Mouse (Mus musculus): ENCODE results near the gene Tenm3.
A peak's percentile ranks its signal among the peaks of the same experiment; 100 is the strongest.

The Tenm3 gene

DNA sequence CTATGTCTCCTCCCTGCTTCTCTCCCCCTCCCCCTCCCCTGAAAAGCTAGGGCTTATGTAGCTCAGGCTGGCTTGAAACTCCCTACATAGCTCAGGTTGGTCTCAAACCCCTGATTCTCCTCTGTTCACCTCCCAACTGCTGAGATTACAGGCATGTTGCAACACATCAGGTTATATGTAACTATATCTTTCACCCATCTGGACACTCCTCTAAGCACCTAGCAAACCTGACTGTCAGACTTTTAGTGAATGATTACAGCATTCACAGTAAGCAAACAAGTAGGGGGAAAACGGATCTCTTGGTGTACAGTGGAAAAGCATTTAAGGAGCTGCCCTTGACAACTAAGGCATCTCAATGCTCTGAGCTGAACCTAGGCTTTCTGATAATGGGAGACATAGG lies 366.9 kb downstream of the Tenm3 start:
- no peak for DNase-seq (ENCODE audit: extremely low spot score, low read depth, low spot score)

DNA sequence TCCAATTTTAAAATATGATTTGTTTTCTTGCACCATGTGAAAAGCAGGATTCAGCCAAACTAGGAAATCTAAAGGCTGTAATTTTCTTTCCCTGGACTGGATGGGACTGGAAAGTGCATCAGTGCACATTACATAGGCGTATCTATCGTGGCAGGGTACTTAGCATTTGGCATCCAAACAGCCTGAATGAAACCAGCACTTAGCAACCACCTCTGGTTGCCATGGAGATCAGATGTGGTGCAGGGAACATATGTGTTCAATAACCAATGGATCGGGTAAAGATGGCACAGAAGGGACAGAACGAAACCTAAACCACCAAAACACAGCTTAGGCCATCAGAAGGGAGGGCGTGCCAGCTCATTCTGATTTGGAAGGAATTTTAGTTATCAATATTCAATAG lies 376.1 kb downstream of the Tenm3 start:
- DNase-seq (ENCODE audit: extremely low spot score, low read depth, low spot score), result no peak

DNA sequence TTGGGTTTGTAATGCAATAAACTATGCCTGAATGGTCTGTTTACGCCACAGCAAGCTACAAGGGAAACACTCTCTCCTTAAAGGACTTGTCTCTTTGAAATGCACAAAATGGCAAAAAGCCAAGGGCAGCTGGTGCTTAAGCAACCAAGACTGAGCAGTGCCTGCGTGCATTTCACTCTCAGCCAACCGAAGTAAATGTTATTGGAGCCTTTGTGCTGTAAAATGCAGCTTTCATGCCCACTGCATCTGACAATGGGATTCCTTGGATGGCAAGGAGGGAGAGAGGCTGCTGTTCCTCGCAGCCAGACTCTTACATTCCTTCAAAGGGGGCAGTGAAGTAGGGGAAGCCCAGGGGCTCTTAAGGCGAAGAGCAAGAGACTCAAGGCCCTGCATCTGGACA lies 385.4 kb downstream of the Tenm3 start:
- DNase-seq (ENCODE audit: extremely low spot score, low read depth, low spot score), result no peak

DNA sequence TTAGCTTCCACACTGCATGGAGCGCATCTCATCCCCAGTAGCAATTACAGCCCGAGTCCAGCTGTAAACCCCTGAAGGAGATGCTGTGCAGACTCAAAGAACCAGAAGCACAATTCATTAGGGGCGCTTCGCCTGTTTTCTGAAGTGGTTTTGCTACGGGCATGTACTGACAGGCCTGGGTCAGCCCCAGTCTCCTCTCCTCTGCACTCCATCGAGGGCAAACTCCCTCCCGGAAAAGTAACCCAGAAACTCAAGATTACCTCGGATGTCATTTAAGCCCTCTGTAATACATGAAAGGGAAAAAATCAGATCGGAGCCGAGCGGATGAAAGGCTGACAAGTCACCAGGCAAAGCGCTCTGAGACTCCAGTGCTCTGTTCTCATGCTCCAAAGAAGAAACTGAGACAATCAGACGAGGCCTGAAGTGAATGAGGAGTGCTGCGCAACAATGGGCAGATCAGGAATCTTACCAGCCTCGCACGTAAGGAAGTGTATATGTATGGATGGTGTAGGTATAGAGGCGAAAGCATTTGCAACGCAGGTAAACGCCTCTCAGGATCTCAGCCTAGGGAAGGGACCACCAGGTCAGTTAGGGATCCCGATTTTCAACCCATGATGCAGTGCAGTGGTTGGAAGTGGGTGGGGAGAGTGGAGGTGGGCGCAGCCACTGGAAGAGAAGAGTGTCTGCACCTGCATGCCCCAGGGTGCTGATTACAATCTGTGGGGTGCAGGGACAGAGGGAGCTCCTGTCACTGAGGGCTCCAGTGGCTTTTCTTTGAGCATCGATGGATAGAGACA lies 387.2 kb downstream of the Tenm3 start:
- no peak for DNase-seq (ENCODE audit: extremely low spot score, low read depth, low spot score)

DNA sequence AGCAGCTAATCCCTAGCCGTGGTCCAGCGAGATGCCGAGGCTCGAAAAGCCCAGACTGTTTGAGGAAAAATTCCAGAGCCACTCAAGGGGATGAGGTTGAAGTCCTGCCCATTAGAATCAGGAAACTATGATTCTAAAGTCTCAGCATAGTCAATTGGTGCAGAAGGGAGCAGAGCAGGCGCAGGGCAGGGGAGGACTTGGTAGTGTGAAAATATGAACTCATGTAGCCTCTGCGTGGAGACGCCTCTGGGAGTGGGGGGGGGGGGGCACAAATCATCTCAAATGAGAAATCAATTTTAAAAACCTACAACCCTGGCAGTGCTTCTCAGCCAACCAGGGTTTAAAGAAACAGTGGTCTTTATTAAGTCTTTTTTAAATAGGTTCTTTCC lies 392.5 kb downstream of the Tenm3 start:
- DNase-seq (ENCODE audit: extremely low spot score, low read depth, low spot score), result no peak

DNA sequence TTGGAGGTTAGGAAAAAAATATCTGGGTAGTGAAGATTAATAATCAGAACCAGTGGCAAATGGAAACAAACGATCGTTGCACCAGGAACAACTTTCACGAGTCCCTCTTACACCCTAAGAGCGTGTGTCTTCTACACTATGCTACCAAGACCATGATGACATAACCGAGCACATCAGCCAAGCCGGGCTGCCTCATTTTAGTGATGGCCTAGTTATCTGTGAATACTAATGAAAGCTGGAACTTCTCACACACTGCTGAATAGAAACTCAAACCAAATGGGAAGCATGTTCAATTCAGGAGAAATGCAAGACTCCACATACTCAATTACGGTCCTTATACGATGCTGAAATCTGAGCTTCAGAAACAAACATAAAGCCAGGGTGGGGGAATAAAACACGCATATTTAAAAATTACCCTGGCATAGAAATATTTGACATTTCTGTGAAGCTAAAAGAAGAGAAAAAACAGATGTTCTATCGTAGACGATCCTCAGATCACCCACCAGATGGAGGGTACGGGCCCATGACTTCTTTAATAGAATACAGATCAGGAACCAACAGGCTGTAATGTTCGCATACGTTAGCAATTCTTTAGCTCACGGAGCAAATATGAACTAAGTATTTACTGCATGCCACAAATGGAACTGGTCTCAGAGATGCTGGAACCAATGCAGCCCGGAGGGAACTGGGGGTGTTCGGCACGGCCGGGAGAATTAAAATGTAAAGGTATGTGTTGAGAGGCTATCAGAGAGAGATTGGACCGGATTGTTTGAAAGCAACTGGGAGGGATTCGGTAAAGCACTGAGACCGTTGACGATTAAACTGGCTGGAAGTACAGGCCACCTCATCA lies 393.1 kb downstream of the Tenm3 start:
- DNase-seq (ENCODE audit: extremely low spot score, low read depth, low spot score), result no peak

DNA sequence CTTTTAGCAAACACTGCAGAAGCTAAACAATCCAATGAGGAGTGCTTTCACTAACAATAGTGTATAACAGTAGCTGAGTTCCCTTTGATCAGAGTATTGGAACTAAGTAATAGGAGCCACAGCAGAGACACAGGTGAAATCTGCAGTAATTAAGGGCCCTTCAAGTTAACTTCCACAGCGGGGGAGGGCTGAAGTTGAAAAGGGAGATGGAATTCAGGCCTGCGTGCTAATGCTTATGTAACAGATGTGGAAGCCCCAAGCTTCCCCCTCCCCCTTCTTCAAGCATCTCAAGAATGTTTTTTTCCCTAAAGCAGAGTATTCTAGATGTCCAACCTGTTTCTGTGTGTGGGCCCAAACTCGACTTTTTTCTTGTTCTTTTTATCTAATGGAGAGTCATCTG lies 394.1 kb downstream of the Tenm3 start:
- peak; percentile 39 for DNase-seq (ENCODE audit: extremely low spot score, low read depth, low spot score)

DNA sequence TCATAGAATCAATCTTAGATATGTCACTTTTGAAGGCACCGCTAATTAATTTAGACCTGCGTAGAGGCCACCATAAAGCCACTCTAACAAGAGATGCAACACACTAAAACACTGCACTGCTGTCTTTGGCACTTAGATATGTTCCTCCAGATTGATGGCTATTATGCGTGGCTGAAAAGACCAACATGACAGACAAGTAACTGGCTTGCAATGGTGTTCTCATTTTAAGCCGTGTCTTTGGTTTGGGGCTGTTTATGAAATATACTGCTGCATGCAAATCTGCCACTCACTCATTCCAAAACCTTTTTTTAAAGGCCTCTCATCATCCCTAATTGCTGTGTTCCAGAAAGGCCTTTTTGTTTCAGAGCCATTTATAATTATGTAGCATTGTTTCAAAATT lies 398.1 kb downstream of the Tenm3 start:
- no peak for DNase-seq (ENCODE audit: extremely low spot score, low read depth, low spot score)

DNA sequence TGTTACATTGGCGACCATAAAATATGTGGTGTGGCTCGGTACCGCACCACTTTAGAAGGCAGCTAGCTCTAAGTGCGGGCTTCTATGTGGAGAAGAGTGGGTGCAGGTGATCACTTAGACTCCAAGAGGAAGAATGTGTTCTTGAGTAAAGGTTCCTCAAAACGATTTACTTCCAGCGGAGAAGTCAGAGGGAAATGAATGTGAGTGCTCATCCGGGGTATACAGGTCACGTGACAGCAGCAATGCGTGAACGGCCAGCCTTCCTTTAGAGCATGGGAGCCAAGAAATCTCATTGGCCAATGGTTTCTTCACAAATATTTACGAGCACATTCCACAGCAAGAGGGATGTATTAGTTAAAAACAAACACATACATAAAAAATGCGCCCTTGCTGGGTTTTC lies 404.3 kb downstream of the Tenm3 start:
- DNase-seq (ENCODE audit: extremely low spot score, low read depth, low spot score), result no peak

DNA sequence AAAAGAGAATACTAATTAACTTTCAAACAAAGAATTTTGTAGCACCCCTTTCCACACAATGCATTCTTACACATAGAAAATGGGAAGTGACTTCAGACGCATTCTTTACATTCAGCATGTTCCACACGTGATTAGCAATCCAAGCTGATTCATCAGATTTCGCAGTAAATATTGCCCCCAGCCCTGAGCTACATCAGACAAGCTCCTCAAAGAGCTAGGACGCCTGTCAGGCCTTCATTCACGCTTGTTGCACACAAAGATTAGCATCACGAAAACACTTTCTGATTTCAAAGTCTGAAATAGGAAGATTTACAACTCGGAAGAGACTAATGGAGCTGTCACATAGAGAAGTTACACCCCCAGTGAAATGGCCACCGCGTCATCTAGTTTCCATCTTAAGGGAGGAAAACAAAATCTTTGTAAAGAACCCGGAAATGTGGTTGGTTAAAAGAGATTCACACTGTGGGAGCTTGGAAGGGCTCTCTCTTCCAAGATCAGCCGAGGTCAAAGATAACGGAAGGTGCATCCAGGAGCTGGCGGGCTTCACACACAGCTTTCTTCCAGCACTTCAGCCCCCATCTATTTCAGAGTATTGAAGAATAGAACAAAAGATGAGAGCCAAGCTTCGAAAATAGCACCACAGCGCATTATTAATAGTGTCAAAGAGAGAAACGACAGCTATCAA lies 406.1 kb downstream of the Tenm3 start:
- no peak for DNase-seq (ENCODE audit: extremely low spot score, low read depth, low spot score)

DNA sequence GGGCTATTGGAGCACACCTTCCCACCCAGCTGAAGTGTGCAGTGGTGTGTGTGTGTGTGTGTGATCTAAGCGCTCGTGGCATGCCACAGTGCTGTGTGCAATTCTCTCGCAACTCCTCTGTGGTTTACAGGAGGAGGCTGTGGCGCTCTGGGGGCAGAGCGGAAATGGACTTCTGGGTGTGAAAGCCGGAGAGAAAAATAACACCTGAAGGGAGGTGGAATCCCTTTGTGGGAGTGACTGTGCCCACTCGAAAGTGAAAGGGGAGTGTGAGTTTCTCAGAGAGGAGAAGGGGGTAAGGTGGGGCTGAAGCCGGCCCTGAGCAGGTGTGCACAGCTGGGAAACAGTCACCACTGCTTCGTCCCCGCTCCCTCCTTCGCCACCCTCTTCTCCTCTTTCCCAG lies 418.6 kb downstream of the Tenm3 start:
- no peak for DNase-seq (ENCODE audit: extremely low spot score, low read depth, low spot score)

DNA sequence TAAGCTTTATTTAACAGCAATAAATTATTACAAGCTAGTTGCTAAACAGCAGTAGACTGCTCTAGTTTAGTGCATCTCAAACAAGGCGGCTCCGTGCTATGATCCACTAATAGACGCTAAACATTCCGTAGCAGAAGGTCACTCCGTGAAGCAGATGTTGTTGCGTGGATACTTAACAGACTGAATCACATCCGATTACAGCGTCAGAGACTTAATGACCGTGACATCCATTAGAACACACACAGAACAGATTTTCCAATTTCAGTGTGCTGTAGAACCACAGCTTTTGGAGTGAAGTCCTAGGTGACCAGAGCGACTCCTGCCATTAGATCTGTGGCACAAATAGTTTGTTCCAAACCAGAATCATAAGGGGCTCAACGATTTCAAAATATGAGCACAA lies 426.0 kb downstream of the Tenm3 start:
- DNase-seq (ENCODE audit: extremely low spot score, low read depth, low spot score), result no peak

DNA sequence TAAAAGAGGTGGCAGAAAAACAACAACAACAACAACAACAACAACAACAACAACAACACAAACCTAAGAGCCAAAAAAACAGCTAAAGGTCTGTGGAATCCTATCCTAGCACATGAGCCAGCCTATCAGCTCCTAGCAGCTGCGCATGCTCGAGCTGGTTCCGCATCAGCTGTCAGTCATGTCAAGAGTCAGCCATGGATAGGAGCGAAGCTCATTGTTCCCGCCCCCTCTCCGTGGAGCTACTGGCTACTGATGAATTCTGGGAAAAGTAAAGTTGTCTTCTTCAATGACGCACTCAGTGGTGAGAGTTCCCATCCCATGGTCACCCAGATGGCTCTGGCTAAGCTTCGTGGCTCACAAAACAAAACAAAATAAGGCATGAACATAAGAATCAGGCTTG lies 432.8 kb downstream of the Tenm3 start:
- DNase-seq (ENCODE audit: extremely low spot score, low read depth, low spot score), result no peak

DNA sequence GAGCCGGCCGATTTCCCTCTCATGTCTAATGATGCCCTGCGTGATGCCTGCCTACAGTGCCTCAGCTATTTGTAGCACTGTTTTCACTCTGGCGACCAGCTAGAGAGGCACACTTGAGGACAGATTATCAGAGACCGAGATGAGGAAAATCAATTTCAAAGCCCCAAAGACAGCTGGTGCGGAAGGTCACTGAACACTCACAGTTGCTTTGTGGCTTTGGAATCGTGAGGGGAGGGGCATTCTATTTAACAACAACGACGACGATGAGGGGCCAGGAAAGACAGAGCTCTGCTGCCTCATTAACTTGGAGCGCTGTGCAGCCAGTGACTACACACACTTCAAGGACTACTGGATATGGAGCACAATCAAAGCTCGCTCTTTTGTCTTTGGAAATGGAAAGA lies 443.2 kb downstream of the Tenm3 start:
- DNase-seq (ENCODE audit: extremely low spot score, low read depth, low spot score), result no peak

DNA sequence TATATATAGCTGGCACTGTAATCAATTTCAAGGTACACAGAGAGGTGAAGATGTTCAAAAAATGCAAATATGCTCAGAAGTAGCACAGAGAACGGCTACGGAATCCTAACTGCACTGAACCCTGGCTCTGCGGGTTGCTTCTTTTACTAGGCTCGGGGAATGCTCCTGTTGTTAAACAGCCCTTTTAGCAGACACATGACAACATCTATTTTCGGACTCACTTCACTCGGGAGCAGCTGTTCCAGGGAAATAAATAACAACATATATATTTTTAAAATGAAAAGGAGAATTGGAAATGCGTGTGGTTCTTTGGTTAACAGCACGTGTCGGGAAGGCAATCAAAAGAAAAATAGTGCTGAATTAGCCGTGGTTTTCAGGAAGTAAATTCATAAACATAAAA lies 457.9 kb downstream of the Tenm3 start:
- DNase-seq (ENCODE audit: extremely low spot score, low read depth, low spot score), result no peak

DNA sequence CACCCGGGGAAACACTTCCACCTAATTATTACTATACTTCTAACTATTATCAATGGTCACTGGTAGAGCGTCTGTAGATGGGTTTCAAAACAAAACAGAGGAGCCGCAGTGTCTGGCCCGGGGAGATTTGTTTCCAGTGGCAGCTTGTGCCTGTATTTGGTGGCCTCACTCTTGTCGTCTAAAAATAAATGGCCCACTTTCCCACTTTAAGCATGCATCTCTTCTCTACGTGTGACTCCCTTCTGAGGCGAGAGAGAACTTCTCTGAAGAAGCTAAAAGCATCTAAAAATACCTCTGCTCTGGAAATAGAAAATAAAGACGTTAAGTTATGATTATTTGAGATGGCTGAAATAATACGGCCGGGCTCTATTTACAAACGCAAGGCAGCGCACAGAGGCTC lies 463.7 kb downstream of the Tenm3 start:
- DNase-seq (ENCODE audit: extremely low spot score, low read depth, low spot score), result no peak

DNA sequence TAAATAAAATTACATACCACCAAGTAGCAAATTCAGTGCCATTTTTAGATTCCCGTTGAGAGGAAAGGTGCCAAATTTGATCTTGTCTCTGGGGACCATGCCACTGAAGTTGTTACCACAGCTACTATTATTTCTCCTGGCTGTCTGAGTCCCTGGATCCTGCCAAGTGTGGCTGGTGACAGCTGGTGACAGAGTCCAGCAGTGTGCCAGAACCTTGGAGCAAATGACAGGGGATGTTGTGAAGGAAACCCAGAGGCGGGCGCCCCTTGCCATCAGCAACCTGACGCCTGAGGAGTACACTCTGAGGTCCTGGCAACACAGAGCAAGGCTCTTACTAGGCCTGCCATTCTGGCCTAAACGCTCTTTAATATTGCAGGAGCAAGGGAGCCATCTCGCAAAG lies 467.0 kb downstream of the Tenm3 start:
- no peak for DNase-seq (ENCODE audit: extremely low spot score, low read depth, low spot score)

DNA sequence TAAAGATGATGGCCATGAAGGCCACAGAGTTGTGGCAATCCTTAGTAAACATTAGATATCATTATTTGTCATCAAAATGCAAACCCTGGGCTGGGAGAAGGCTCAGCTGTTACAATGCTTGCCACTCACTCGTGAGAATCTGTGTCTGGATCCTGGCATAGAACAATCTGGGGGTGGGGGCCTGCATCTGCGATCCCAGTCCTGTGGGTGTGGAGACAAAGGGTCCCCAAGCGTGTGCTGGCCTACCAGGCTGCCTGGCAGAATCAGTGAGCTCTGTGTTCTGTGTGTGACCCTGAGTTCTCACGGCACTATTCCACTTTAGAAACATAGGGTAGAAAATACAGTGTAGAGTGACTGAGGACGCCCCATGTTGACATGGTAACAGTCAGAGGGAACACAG lies 468.6 kb downstream of the Tenm3 start:
- no peak for DNase-seq (ENCODE audit: extremely low spot score, low read depth, low spot score)

DNA sequence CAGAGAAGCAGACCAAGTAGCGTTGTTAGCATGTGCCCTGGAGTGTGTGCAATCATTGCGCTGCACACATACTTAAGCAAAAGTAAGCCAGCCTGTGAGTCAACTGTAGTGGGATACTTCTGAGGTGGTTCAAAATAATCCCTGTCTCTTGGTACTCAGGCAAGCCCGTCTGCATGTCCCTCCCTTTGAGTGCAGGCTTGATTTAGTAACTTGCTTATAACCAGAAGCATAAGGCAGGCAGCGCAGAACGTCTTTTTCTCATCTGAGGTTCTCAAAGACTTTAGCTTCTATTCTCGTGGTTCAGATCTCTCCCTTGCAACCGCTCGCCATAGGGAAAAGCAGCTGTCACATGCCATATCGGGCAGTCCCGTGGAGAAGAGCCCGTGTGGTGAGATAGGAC lies 470.3 kb downstream of the Tenm3 start:
- no peak for DNase-seq (ENCODE audit: extremely low spot score, low read depth, low spot score)

DNA sequence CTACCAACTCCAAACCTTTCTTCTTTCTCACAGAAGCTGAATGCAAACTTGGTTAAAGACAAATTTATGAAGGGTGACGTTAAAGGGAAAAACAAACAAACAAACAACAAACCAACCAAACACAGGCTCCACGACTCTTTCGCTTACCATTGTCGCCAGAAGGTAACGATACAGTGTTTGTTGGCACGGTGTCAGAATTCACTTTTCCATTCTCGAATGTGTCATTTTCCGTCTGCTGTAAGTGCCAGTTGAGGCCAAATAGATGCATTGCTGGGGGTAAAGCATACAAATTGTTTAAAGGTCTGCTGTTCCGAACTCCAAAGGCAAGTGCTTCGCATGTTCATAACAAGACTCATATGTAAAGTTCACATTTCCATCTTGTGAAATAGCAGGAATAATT lies 476.6 kb downstream of the Tenm3 start:
- DNase-seq (ENCODE audit: extremely low spot score, low read depth, low spot score), result no peak

DNA sequence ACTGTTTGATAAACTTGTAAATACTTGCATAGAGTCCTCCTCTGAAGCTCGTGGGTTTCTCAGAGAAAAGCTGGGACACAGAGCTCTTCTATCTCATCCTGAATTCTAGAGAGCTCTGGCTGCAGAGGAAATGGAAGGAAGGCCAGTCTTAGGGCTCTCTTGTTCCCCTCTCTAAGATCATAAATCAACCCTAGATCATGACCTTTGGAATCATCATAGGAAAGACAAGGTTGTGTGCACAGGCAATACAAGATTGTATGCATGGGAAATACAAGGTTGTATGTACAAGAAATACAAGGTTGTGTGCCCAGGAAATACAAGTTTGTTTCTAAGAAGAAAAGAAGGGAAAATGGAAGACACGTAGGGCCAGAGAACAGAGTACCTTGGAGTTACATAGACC lies 486.9 kb downstream of the Tenm3 start:
- DNase-seq (ENCODE audit: extremely low spot score, low read depth, low spot score), result no peak

DNA sequence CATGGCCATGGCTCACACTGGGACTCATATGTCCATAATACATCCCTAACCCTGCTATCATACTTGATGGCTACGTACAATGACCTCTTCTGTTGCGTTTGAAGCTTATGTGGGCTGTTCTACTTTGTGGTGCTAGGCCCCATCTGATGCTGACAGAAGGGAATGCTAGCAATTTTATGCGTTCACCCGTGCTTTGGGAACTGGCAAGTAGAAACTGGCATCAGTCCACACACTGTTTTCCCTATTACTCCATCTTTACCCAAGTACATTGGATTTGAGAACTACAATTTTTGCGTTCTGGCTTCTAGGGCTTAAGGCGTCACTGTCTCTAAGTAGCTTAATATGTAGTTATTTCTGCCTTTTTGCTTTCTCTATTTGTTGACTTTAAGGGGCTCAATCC lies 490.3 kb downstream of the Tenm3 start:
- no peak for DNase-seq (ENCODE audit: extremely low spot score, low read depth, low spot score)
